Mouse (Mus musculus) myocyte (in vitro differentiated cells): ENCODE results near the gene Ntf5. TPM values are rescaled to one million over a fixed set of nuclear protein-coding genes. Genes with fewer than 3 reads are reported as not detected.

Source experiments
- H3K27me3 ChIP-seq: one replicate; pipeline ENCODE4 v1.6.1; 2011; ENCODE audit not compliant: control insufficient read depth, insufficient read depth, insufficient read length
- H3K36me3 ChIP-seq: one replicate; pipeline ENCODE4 v1.6.1; 2011; ENCODE audit not compliant: control insufficient read depth, insufficient read depth
- H3K4me2 ChIP-seq: one replicate; pipeline ENCODE4 v1.6.1; 2011; ENCODE audit warnings: low read depth, control low read depth
- H3K4me3 ChIP-seq: one replicate; pipeline ENCODE4 v1.5.1; 2011; ENCODE audit warnings: mild to moderate bottlenecking, control low read depth, moderate library complexity
- H3K79me2 ChIP-seq: one replicate; pipeline ENCODE4 v1.6.1; 2011; ENCODE audit not compliant: control insufficient read depth, insufficient read depth
- H3ac ChIP-seq: one replicate; pipeline ENCODE4 v1.6.1; 2011; ENCODE audit not compliant: control insufficient read depth, insufficient read length
- CEBPB ChIP-seq: IDR thresholded peaks from 2 replicates; pipeline ENCODE4 v1.6.1; 2011; ENCODE audit warnings: mild to moderate bottlenecking, moderate library complexity; ENCODE audit not compliant: poor library complexity, insufficient read depth, severe bottlenecking
- E2F4 ChIP-seq: IDR thresholded peaks from one replicate; pipeline ENCODE4 v1.6.1; 2011; ENCODE audit warnings: mild to moderate bottlenecking, control low read depth, moderate library complexity; ENCODE audit not compliant: insufficient read depth
- MAX ChIP-seq: IDR thresholded peaks from one replicate; pipeline ENCODE4 v1.6.1; 2011; ENCODE audit warnings: low read depth, mild to moderate bottlenecking, control low read depth
- MYOD1 ChIP-seq, 3 experiments: IDR thresholded peaks; one replicate each; pipeline ENCODE4 v1.6.1; 2011; ENCODE audit warnings: control low read depth in 2 of 3, low read depth in 2 of 3, mild to moderate bottlenecking in 2 of 3, moderate library complexity in 1 of 3; ENCODE audit not compliant: insufficient read length in 2 of 3, control insufficient read depth in 1 of 3
- MYOG ChIP-seq, 3 experiments: IDR thresholded peaks; one replicate each; pipeline ENCODE4 v1.6.1; 2011; ENCODE audit warnings: control low read depth in 2 of 3, low read depth in 2 of 3, mild to moderate bottlenecking in 2 of 3; ENCODE audit not compliant: insufficient read length in 2 of 3, control insufficient read depth in 1 of 3, insufficient read depth in 1 of 3
- POLR2A ChIP-seq: IDR thresholded peaks from one replicate; pipeline ENCODE4 v1.6.1; 2011; ENCODE audit warnings: low read depth, mild to moderate bottlenecking, control low read depth, moderate library complexity; ENCODE audit not compliant: insufficient read length
- POLR2AphosphoS2 ChIP-seq: IDR thresholded peaks from one replicate; pipeline ENCODE4 v1.6.1; 2011; ENCODE audit warnings: low read depth, control low read depth; ENCODE audit not compliant: insufficient read length
- REST ChIP-seq: IDR thresholded peaks from one replicate; pipeline ENCODE4 v1.6.1; 2011; ENCODE audit warnings: mild to moderate bottlenecking, control low read depth, moderate library complexity; ENCODE audit not compliant: insufficient read depth, insufficient read length
- SRF ChIP-seq: IDR thresholded peaks from one replicate; pipeline ENCODE4 v1.6.1; 2011; ENCODE audit warnings: low read depth; ENCODE audit not compliant: control insufficient read depth, insufficient read length
- TCF12 ChIP-seq: IDR thresholded peaks from one replicate; pipeline ENCODE4 v1.6.1; 2011; ENCODE audit warnings: mild to moderate bottlenecking, control low read depth; ENCODE audit not compliant: poor library complexity, insufficient read depth, severe bottlenecking
- TCF3 ChIP-seq: IDR thresholded peaks from one replicate; pipeline ENCODE4 v1.6.1; 2011; ENCODE audit warnings: low read depth, control low read depth; ENCODE audit not compliant: insufficient read length
- USF1 ChIP-seq: IDR thresholded peaks from one replicate; pipeline ENCODE4 v1.6.1; 2011; ENCODE audit warnings: low read depth, mild to moderate bottlenecking, control low read depth, moderate library complexity
- polyA plus RNA-seq: library from polyadenylated mRNA; unstranded; fragments of >200 nt; fragmentation: generic; extraction: Trizol; gene quantifications from one replicate; pipeline ENCODE4 v1.2.1, GENCODE M21; 2012; ENCODE audit warnings: missing spikeins

The Ntf5 gene
- polyA plus RNA-seq, 1 experiment = 1.9 TPM

DNA sequence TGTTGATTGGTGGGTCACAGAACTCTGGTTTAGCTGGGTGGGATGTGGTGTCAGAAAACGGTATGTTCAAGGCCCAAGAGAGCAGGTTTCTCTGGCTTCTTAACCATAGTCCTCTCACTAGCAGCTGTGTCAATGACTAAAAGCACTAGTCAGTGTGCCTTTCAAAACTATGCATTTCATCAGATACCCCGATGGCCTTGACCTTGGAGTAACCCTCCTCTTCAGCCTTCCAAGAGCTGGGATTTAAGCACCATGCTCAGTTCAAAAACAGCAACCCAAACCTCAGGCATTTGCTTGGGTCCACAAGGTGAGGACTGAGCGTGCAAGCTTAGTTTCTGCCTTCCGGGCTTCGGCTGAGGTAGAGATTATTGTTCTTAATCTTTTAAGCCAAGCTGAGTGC lies 41.1 kb upstream of the Ntf5 start:
- H3K27me3 ChIP-seq = no peaks in the 10 kb centered on the region
- peaks cover 20% of the 10 kb centered on the region for H3K36me3 ChIP-seq
- TF ChIP-seq TCF12 (no peak), POLR2AphosphoS2 (peak; percentile 56), MYOD1 (IDR thresholded peaks at IDR 0.05; ENCODE audit: control insufficient read depth in 1 of 3, insufficient read length in 2 of 3, low read depth in 2 of 3) (no peak), USF1 (no peak), CEBPB (no peak), MYOG (IDR thresholded peaks at IDR 0.05; ENCODE audit: control insufficient read depth in 1 of 3, insufficient read depth in 1 of 3, insufficient read length in 2 of 3, low read depth in 2 of 3) (no peak)

DNA sequence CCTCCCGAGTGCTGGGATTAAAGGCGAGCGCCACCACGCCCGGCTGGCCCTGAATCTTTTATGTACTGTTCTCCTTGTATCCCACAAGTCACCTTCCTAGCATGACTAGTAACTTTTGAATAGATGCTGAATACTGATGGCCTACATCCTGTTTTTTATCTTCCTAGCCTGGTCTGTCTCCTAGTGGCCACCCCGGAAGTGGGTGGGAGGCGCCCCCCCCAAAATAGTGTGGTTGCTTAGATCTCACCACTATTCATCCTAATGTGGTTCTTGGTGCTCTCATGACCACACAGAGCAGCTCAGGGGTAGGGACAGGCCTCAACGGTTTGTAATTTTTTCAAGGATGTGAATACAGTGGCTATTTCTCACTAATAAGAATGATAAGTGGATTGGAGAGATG lies 38.9 kb upstream of the Ntf5 start:
- H3K4me3 ChIP-seq = no peak overlapping the region
- H3K36me3 ChIP-seq = peaks cover 34% of the 10 kb centered on the region
- no peak for TF ChIP-seq USF1
- no peak for TF ChIP-seq CEBPB
- TF ChIP-seq POLR2AphosphoS2 = no peak
- no peak for TF ChIP-seq MAX
- TF ChIP-seq SRF = no peak
- no peak for TF ChIP-seq MYOG (IDR thresholded peaks at IDR 0.05; ENCODE audit: control insufficient read depth in 1 of 3, insufficient read depth in 1 of 3, insufficient read length in 2 of 3, low read depth in 2 of 3)
- no peak for TF ChIP-seq REST
- no peak for TF ChIP-seq E2F4
- no peak for TF ChIP-seq TCF12
- no peak overlapping the region for H3ac ChIP-seq
- no peaks in the 10 kb centered on the region for H3K27me3 ChIP-seq
- H3K79me2 ChIP-seq = no peaks in the 10 kb centered on the region
- no peak overlapping the region for H3K4me2 ChIP-seq

More for the DNA sequence above, 41.1 kb upstream of the Ntf5 start:
- no peaks in the 10 kb centered on the region for H3K79me2 ChIP-seq
- H3K4me3 ChIP-seq = no peak overlapping the region
- H3K4me2 ChIP-seq = no peak overlapping the region
- no peak overlapping the region for H3ac ChIP-seq

DNA sequence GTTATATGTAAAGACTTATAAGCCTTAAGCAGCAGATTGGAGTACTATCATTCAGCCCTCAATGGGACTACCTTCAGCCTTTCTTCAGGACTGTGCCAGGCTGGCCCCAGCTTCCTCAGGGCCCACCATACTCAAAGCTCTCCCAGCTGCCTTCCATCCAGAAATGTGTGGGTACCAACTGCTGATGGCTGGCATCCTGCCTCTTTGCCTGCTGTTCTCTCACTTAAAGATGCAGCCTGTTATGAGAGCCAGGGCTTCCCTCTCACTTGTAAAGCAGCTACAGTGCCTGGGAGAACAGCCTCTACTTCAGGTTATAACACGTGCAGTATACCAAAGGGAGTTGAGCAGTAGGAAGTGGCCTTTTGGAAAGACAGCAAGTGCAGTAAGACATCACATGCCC lies 37.4 kb upstream of the Ntf5 start:
- Histone ChIP-seq H3K4me2 (no peak overlapping the region), H3ac (no peak overlapping the region), H3K27me3 (no peaks in the 10 kb centered on the region), H3K36me3 (peaks cover 45% of the 10 kb centered on the region), H3K79me2 (no peaks in the 10 kb centered on the region), H3K4me3 (no peak overlapping the region)
- no peak for TF ChIP-seq TCF3
- no peak for TF ChIP-seq USF1
- TF ChIP-seq MAX = no peak
- no peak for TF ChIP-seq MYOD1 (IDR thresholded peaks at IDR 0.05; ENCODE audit: control insufficient read depth in 1 of 3, insufficient read length in 2 of 3, low read depth in 2 of 3)
- no peak for TF ChIP-seq CEBPB
- no peak for TF ChIP-seq MYOG (IDR thresholded peaks at IDR 0.05; ENCODE audit: control insufficient read depth in 1 of 3, insufficient read depth in 1 of 3, insufficient read length in 2 of 3, low read depth in 2 of 3)
- no peak for TF ChIP-seq POLR2AphosphoS2
- TF ChIP-seq E2F4 = no peak
- TF ChIP-seq SRF = no peak
- TF ChIP-seq POLR2A = no peak
- TF ChIP-seq TCF12 = no peak
- TF ChIP-seq REST = no peak

DNA sequence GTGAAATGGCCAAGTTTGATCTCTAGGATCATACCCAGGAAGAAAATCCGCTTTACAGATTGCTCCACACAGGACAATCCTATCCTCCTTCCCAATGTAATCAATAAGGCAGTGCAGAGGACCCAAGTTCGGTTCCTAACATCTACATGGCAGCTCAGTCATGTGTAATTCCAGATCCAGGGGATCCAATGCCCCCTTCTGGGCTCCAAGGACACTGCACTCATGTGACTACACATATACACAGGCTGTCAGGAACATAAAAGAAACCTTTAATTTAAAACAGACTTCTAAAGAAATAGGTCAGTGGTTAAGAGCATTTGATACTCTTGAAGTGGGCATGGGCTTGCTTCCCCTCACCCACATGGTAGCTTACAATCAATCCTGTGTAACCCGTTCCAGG lies 27.4 kb upstream of the Ntf5 start:
- Histone ChIP-seq H3K4me2 (no peak overlapping the region), H3ac (no peak overlapping the region), H3K36me3 (peaks cover 75% of the 10 kb centered on the region), H3K79me2 (peaks cover 37% of the 10 kb centered on the region), H3K4me3 (no peak overlapping the region), H3K27me3 (no peaks in the 10 kb centered on the region)
- TF ChIP-seq CEBPB (no peak), REST (no peak), POLR2A (no peak), E2F4 (no peak), POLR2AphosphoS2 (no peak), MYOG (IDR thresholded peaks at IDR 0.05; ENCODE audit: control insufficient read depth in 1 of 3, insufficient read depth in 1 of 3, insufficient read length in 2 of 3, low read depth in 2 of 3) (no peak), SRF (no peak), MAX (no peak), TCF12 (no peak), TCF3 (no peak), MYOD1 (IDR thresholded peaks at IDR 0.05; ENCODE audit: control insufficient read depth in 1 of 3, insufficient read length in 2 of 3, low read depth in 2 of 3) (no peak), USF1 (no peak)

DNA sequence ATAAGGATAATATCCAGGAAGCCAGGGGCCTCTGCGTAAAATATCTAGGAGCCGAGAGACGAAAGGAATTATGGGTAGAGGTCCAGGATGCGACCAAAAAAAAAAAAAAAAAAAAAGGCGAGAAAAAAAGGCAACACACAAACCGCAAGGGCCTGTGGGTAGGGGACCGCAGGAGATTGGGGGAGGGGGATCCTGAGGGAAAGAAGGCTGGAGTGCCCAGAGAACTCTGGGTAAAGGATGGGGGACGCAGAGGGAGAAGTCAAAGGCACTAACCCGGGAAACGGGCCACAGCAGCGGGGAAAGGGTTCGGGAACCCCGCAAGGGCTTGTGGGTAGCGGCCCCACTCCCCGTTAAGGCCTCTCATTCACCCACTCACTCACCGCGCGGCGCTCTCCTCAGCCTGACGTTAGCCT lies 18.4 kb upstream of the Ntf5 start:
- Histone ChIP-seq H3K79me2 (peaks cover 50% of the 10 kb centered on the region), H3K4me3 (peak overlapping the region; percentile 98), H3K27me3 (no peaks in the 10 kb centered on the region), H3K36me3 (peaks cover 29% of the 10 kb centered on the region), H3ac (peak overlapping the region; percentile 26), H3K4me2 (peak overlapping the region; percentile 94)
- TF ChIP-seq TCF12 (no peak), SRF (no peak), MYOD1 (IDR thresholded peaks at IDR 0.05; ENCODE audit: control insufficient read depth in 1 of 3, insufficient read length in 2 of 3, low read depth in 2 of 3) (no peak), POLR2AphosphoS2 (no peak), TCF3 (no peak), E2F4 (no peak), MYOG (IDR thresholded peaks at IDR 0.05; ENCODE audit: control insufficient read depth in 1 of 3, insufficient read depth in 1 of 3, insufficient read length in 2 of 3, low read depth in 2 of 3) (no peak), MAX (no peak), CEBPB (no peak), USF1 (no peak), POLR2A (no peak), REST (no peak)
